Mouse (Mus musculus) testis, adult 2 months (tissue): ENCODE results near the gene Bckdhb.

Experiments used
- CTCF ChIP-seq: fragments of 200-500 bp; IDR thresholded peaks from 2 replicates; pipeline ENCODE4 v1.5.1; 2012; ENCODE audit warnings: low read depth, mild to moderate bottlenecking, inconsistent platforms, low read length, moderate library complexity; ENCODE audit not compliant: control insufficient read depth, insufficient read depth, insufficient replicate concordance
- POLR2A ChIP-seq: fragments of 200-500 bp; IDR thresholded peaks from 2 replicates; pipeline ENCODE4 v1.6.1; 2012; ENCODE audit warnings: low read depth, mild to moderate bottlenecking, inconsistent platforms, low read length, moderate library complexity; ENCODE audit not compliant: control insufficient read depth

- TF ChIP-seq CTCF (no peak), POLR2A (no peak)
These were observed 178.4 kb downstream of the Bckdhb start for GRCm38 (mm10) chr9:84103344-84103743.
